Mouse (Mus musculus) G1E-ER4 (cell line): ENCODE data around the gene Dmbt1. TPM values are rescaled to one million over a fixed set of nuclear protein-coding genes. Genes with fewer than 3 reads are reported as not detected.

Source experiments
- GATA1 ChIP-seq: IDR thresholded peaks from one replicate; pipeline ENCODE4 v1.8.0; 2012; ENCODE audit warnings: low read length, inconsistent platforms
- polyA plus RNA-seq: library from polyadenylated mRNA; stranded (reverse); fragments of >175 nt; gene quantifications from 2 replicates; pipeline ENCODE4 v1.2.3, GENCODE M21; 2012

The Dmbt1 gene
- polyA plus RNA-seq, 1 experiment = not detected

- TF ChIP-seq GATA1 = no peak
Observed at GRCm38 (mm10) chr7:131027557-131027956, 4.3 kb upstream of the Dmbt1 start.

- TF ChIP-seq GATA1 = no peak
Observed at GRCm38 (mm10) chr7:131036396-131036795, 4.5 kb downstream of the Dmbt1 start.

GRCm38 (mm10) chr7:131037083-131037482 is 5.2 kb downstream of the Dmbt1 start:
- no peak for TF ChIP-seq GATA1

- no peak for TF ChIP-seq GATA1
Observed at GRCm38 (mm10) chr7:131042657-131043056, 10.8 kb downstream of the Dmbt1 start.

GRCm38 (mm10) chr7:131054808-131055370 is 23.0 kb downstream of the Dmbt1 start:
- no peak for TF ChIP-seq GATA1

GRCm38 (mm10) chr7:131062541-131062940 is 30.7 kb downstream of the Dmbt1 start:
- TF ChIP-seq GATA1 = no peak

- no peak for TF ChIP-seq GATA1
Observed at GRCm38 (mm10) chr7:131075956-131076355, 44.1 kb downstream of the Dmbt1 start.

GRCm38 (mm10) chr7:131112486-131112885 is 80.6 kb downstream of the Dmbt1 start:
- TF ChIP-seq GATA1 = no peak

- no peak for TF ChIP-seq GATA1
Observed at GRCm38 (mm10) chr7:131113676-131114075, 81.8 kb downstream of the Dmbt1 start.

- TF ChIP-seq GATA1 = no peak
Observed at GRCm38 (mm10) chr7:131114434-131114833, 82.6 kb downstream of the Dmbt1 start.

- TF ChIP-seq GATA1 = no peak
Observed at GRCm38 (mm10) chr7:131122210-131122807, 90.5 kb downstream of the Dmbt1 start.

- no peak for TF ChIP-seq GATA1
Observed at GRCm38 (mm10) chr7:131130021-131130420, 98.2 kb downstream of the Dmbt1 start.

GRCm38 (mm10) chr7:131133181-131133580 is 101.3 kb downstream of the Dmbt1 start:
- no peak for TF ChIP-seq GATA1

- no peak for TF ChIP-seq GATA1
Observed at GRCm38 (mm10) chr7:131146214-131146613, 114.4 kb downstream of the Dmbt1 start, which contains the start of gene 4933402N03Rik. Gene 4933402N03Rik (minus strand): TSS chr7:131146314.

GRCm38 (mm10) chr7:131150179-131150578 is 118.3 kb downstream of the Dmbt1 start:
- TF ChIP-seq GATA1 = no peak

GRCm38 (mm10) chr7:131153044-131153443 is 121.2 kb downstream of the Dmbt1 start:
- TF ChIP-seq GATA1 = no peak

- no peak for TF ChIP-seq GATA1
Observed at GRCm38 (mm10) chr7:131162251-131162650, 130.4 kb downstream of the Dmbt1 start.

- TF ChIP-seq GATA1 = no peak
Observed at GRCm38 (mm10) chr7:131167771-131168170, 135.9 kb downstream of the Dmbt1 start.

- no peak for TF ChIP-seq GATA1
Observed at GRCm38 (mm10) chr7:131169099-131169498, 137.2 kb downstream of the Dmbt1 start.

Other genes with a start within 250 kb of the Dmbt1 start
- not detected in 2 replicates for gene Plekha1, start 166.3 kb upstream of the Dmbt1 start, polyA plus RNA-seq
- not detected in 2 replicates for gene Htra1, start 95.9 kb upstream of the Dmbt1 start, polyA plus RNA-seq
- gene 4933402N03Rik, start 114.3 kb downstream of the Dmbt1 start, polyA plus RNA-seq = not detected in 2 replicates
- not detected in 2 replicates for gene 5430419D17Rik, start 142.3 kb downstream of the Dmbt1 start, polyA plus RNA-seq